Mouse (Mus musculus) monocyte, adult 2 months (primary cell): ENCODE data around the gene Maco1.

Experiments used
- DNase-seq, 2 experiments: peaks; one replicate each; pipeline ENCODE4 v3.0.0; 2022; ENCODE audit warnings: low spot score in 2 of 2, low read depth in 1 of 2

Maco1 gene

GRCm38 (mm10) chr4:134753516-134754261 is 99.5 kb downstream of the Maco1 start:
- no peak for DNase-seq

GRCm38 (mm10) chr4:134752911-134753426 is 100.2 kb downstream of the Maco1 start:
- DNase-seq, result no peak
